26 mouse cellular contexts compared by ENCODE assay signal in the genomic region with DNA sequence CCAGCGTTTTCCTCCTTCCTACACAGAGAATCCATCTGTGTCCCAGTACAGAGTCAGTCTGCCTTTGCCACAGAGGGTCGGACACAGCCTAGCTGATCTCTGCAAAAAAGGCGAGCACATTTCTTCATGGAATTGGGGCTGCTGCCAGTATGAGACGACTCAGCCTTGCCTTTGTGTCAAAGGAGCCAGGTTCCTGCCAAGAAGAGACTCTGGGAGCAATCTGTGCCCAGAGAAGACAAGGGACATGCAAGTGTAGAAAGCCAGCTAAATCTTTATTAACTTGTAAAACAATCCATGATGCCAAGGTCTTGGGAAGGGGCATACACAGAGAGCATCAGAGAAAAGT. TPM values are rescaled to one million over a fixed set of nuclear protein-coding genes. Genes with fewer than 3 reads are reported as not detected.
DNase-seq lines count a peak whose midpoint lies in the region; ATAC-seq lines count a peak whose summit lies in the region.
"Had no signal": no experiment of that assay in that cellular context is flagged by ENCODE, and none has a peak within 500 bp of the region (broad histone marks: within the 10 kb centered on the region; RNA-seq: fewer than 3 reads in every experiment).

No protein-coding gene starts in this region.

- ATAC-seq in hindbrain, embryonic 14.5 days (ENCODE audit: low FRiP score): no peak
- ATAC-seq: forebrain, embryonic 13.5 days; intestine, embryonic 15.5 days; liver, postnatal 0 days; lung, postnatal 0 days; midbrain, embryonic 13.5 days had no signal

- WGBS in hindbrain, embryonic 14.5 days: 72% methylated on average over 4 of the region's 4 CpGs

- no peak overlapping the region for H3K9ac ChIP-seq in hindbrain, embryonic 14.5 days
- H3K9ac ChIP-seq: embryonic facial prominence, embryonic 12.5 days; forebrain, embryonic 13.5 days; hindbrain, embryonic 12.5 days; intestine, embryonic 15.5 days; limb, embryonic 12.5 days; liver, postnatal 0 days; midbrain, embryonic 13.5 days had no signal

- no peak overlapping the region for H3K27ac ChIP-seq in hindbrain, embryonic 14.5 days
- H3K27ac ChIP-seq: embryonic facial prominence, embryonic 12.5 days; forebrain, embryonic 13.5 days; gastrocnemius, adult 2 months; hindbrain, embryonic 12.5 days; intestine, embryonic 15.5 days; layer of hippocampus, adult 2 months; limb, embryonic 12.5 days; midbrain, embryonic 13.5 days had no signal

- intact Hi-C loops in gastrocnemius, postnatal 14 days (cut with DNase I; ENCODE audit: low total_unique reads): loop anchor here (10.0 kb wide), 1 partner anchor 323 kb away; the partner anchor contains the start of gene Egr2

- H3K4me1 ChIP-seq in hindbrain, embryonic 14.5 days (replicated peaks; ENCODE audit: control insufficient read depth, insufficient read depth, low read length): no peaks in the 10 kb centered on the region
- H3K4me1 ChIP-seq: embryonic facial prominence, embryonic 12.5 days; forebrain, embryonic 13.5 days; hindbrain, embryonic 12.5 days; intestine, embryonic 15.5 days; limb, embryonic 12.5 days; midbrain, embryonic 13.5 days had no signal

- no peaks in the 10 kb centered on the region for H3K9me3 ChIP-seq in hindbrain, embryonic 14.5 days (ENCODE audit: control insufficient read depth, low read length)
- H3K9me3 ChIP-seq: embryonic facial prominence, embryonic 12.5 days; forebrain, embryonic 13.5 days; hindbrain, embryonic 12.5 days; intestine, embryonic 15.5 days; limb, embryonic 12.5 days; midbrain, embryonic 13.5 days had no signal

- no peaks in the 10 kb centered on the region for H3K27me3 ChIP-seq in hindbrain, embryonic 14.5 days (ENCODE audit: control insufficient read depth, insufficient read depth, low read length)
- H3K27me3 ChIP-seq: embryonic facial prominence, embryonic 12.5 days; forebrain, embryonic 13.5 days; hindbrain, embryonic 12.5 days; intestine, embryonic 15.5 days; limb, embryonic 12.5 days; midbrain, embryonic 13.5 days had no signal

- no peak overlapping the region for H3K4me2 ChIP-seq in hindbrain, embryonic 14.5 days (replicated peaks)
- H3K4me2 ChIP-seq: embryonic facial prominence, embryonic 12.5 days; forebrain, embryonic 13.5 days; hindbrain, embryonic 12.5 days; intestine, embryonic 15.5 days; limb, embryonic 12.5 days; liver, embryonic 11.5 days; midbrain, embryonic 13.5 days had no signal

- no peak overlapping the region for H3K4me3 ChIP-seq in hindbrain, embryonic 14.5 days (replicated peaks; ENCODE audit: low read length)
- H3K4me3 ChIP-seq: embryonic facial prominence, embryonic 12.5 days; forebrain, embryonic 13.5 days; gastrocnemius, adult 2 months; hindbrain, embryonic 12.5 days; intestine, embryonic 15.5 days; layer of hippocampus, adult 2 months; limb, embryonic 12.5 days; midbrain, embryonic 13.5 days had no signal

- peak; percentile 16 for DNase-seq in gastrocnemius, postnatal 25 days
- no peak for DNase-seq in gastrocnemius, postnatal 14 days
- DNase-seq in lung, postnatal 10 days: peak; percentile 16
- no peak for DNase-seq in lung, postnatal 36 days
- peak; percentile 97 for DNase-seq in adipocyte (ENCODE audit: low spot score)
- no peak for DNase-seq in c-Kit-positive CD71-positive TER-119-positive erythroid progenitor cells, embryonic 14.5 days (ENCODE audit: low spot score)
- DNase-seq in hindbrain, embryonic 14.5 days (ENCODE audit: low spot score): no peak
- DNase-seq: adrenal gland, adult 2 months; cerebellum, postnatal 25 days; gastrocnemius, adult 2 months; kidney, adult 9 months; kidney, postnatal 25 days; liver, postnatal 0 days; retina, postnatal 1 day; thymus, postnatal 14 days had no signal

- no peaks in the 10 kb centered on the region for H3K36me3 ChIP-seq in hindbrain, embryonic 14.5 days (replicated peaks; ENCODE audit: control insufficient read depth, insufficient read depth)
- H3K36me3 ChIP-seq: embryonic facial prominence, embryonic 12.5 days; hindbrain, embryonic 12.5 days; intestine, embryonic 15.5 days; limb, embryonic 12.5 days; midbrain, embryonic 13.5 days had no signal

RNA-seq across cellular contexts. Expression of gene Zfp365, which starts 54.9 kb away (rescaled TPM):
- total RNA-seq in gastrocnemius, postnatal 25 days (2021): under 1 TPM; 0.13 to 0.88 TPM
- under 1 TPM; 0.33 to 0.41 TPM for total RNA-seq in gastrocnemius, postnatal 14 days (2021)
- polyA plus RNA-seq in hindbrain, embryonic 14.5 days (2014; fragmentation: Nextera tagmentation; extraction: Ambion mirVana): 4.3 and 5.2 TPM in 2 replicates
- total RNA-seq: granulocyte monocyte progenitor cell, adult 5-6 weeks; megakaryocyte progenitor cell, adult 5-6 weeks had no signal

Comparison
In these comparisons a context has a peak if more than half of its experiments do, and no peak if none do; other contexts are left out.
1. DNase-seq: peak in gastrocnemius, postnatal 25 days (single experiment), lung, postnatal 10 days (single experiment) and adipocyte (single experiment); none in gastrocnemius, postnatal 14 days (single experiment), lung, postnatal 36 days (single experiment), c-Kit-positive CD71-positive TER-119-positive erythroid progenitor cells, embryonic 14.5 days (single experiment) and hindbrain, embryonic 14.5 days (single experiment).